Mouse (Mus musculus): ENCODE measurements around the gene Brf1.

Gene Brf1

GRCm38 (mm10) chr12:112974736-112975135 lies 25.8 kb downstream of the Brf1 start:
- DNase-seq (ENCODE audit: low read depth, low spot score): no peak
- H3K27me3 ChIP-seq (ENCODE audit: control insufficient read depth, insufficient read depth, low read length, poor library complexity, severe bottlenecking): no peaks in the 10 kb centered on the region
- H3K36me3 ChIP-seq (ENCODE audit: control insufficient read depth, insufficient read depth, low read length, poor library complexity, severe bottlenecking): peaks cover 5% of the 10 kb centered on the region

DNA sequence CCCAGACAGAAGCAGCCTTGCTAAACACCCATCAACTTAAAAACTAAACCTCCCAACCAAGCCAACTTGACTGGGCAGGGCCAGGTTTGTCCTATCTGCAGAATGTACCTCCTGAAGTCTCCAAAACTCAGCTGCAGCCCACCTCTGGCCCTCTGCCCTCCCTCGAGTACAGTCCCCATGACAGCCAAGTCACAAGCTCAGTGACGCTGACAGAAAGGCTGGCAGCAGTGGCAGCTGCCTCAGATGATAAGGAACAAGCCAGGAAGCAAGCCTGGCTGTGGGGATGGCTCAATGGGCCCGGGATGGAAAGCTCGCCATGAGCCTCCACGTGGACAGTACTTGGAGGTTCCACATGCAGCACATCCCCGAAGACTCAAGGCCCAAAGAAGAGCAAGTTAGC lies 30.9 kb downstream of the Brf1 start:
- H3K27me3 ChIP-seq (ENCODE audit: control insufficient read depth, insufficient read depth, low read length, poor library complexity, severe bottlenecking): no peaks in the 10 kb centered on the region
- H3K36me3 ChIP-seq (ENCODE audit: control insufficient read depth, insufficient read depth, low read length, poor library complexity, severe bottlenecking): peaks cover 11% of the 10 kb centered on the region
- DNase-seq (ENCODE audit: low read depth, low spot score): no peak

DNA sequence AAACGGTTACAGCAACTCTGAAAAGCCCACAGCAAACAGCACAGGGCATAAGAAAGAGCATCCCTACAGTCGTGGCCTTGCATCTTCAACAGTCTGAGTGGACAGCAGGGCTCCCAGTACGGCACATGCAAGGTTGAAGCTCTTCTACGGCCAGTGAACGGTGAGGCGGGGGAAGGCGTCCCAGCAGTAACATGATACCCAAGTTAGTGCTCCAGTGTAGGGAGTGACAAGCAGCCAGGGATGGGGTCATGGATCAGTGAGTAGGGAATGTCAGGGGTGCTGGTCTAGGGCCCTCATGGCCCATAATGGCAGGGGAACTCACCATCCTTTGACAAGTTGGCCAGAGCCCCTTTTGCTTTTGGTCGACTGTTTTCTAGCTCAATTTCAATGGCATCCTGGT lies 31.6 kb downstream of the Brf1 start:
- no peak for DNase-seq (ENCODE audit: low read depth, low spot score)
- H3K36me3 ChIP-seq (ENCODE audit: control insufficient read depth, insufficient read depth, low read length, poor library complexity, severe bottlenecking): peaks cover 9% of the 10 kb centered on the region
- H3K27me3 ChIP-seq (ENCODE audit: control insufficient read depth, insufficient read depth, low read length, poor library complexity, severe bottlenecking): no peaks in the 10 kb centered on the region

- Histone ChIP-seq H3K36me3 (ENCODE audit: control insufficient read depth, insufficient read depth, low read length, poor library complexity, severe bottlenecking) (peaks cover 12% of the 10 kb centered on the region), H3K27me3 (ENCODE audit: control insufficient read depth, insufficient read depth, low read length, poor library complexity, severe bottlenecking) (no peaks in the 10 kb centered on the region)
- DNase-seq (ENCODE audit: low read depth, low spot score): no peak
Measured at GRCm38 (mm10) chr12:112965783-112966182, 34.7 kb downstream of the Brf1 start.

DNA sequence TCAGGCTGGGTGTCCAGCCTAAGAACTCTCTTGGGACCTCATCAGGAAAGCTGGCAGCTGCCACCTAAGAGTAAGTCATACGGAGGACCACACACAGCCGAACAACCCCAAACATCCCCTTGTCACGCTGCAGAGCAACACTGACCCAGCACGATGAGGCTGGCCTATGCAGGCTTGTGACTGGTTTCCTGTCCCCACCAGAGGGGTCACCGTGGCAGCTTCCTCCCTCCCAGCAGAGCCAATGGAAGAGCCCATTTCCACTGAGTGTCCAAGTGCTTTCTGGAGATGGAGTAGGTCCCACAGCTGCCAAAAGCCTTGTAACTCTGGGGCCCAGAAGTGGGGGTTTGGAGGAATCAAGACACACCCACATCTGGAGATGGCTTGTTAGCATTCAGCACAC lies 38.6 kb downstream of the Brf1 start:
- Histone ChIP-seq H3K36me3 (ENCODE audit: control insufficient read depth, insufficient read depth, low read length, poor library complexity, severe bottlenecking) (peaks cover 10% of the 10 kb centered on the region), H3K27me3 (ENCODE audit: control insufficient read depth, insufficient read depth, low read length, poor library complexity, severe bottlenecking) (no peaks in the 10 kb centered on the region)
- DNase-seq (ENCODE audit: low read depth, low spot score): no peak

DNA sequence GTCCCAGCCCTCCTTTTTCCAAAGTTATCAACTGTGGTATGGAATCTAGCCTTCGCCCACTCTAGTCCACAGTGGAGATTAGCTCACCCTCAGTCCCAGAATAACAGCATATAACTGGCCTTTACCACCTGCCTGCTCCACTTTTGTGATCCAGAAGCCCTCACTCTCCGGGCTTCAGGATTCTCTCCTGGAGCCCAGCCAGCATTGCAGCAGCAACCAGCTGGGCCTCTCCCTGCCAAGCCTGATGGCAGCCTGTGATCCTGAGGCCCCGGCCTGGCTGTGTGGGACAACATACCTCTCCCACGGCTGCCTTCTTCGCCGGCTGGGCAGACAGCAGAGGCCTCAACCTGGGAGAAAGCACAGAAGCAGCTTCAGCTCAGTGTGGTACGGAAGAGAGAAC lies 39.1 kb downstream of the Brf1 start:
- DNase-seq (ENCODE audit: low read depth, low spot score): no peak
- H3K36me3 ChIP-seq (ENCODE audit: control insufficient read depth, insufficient read depth, low read length, poor library complexity, severe bottlenecking): peaks cover 9% of the 10 kb centered on the region
- no peaks in the 10 kb centered on the region for H3K27me3 ChIP-seq (ENCODE audit: control insufficient read depth, insufficient read depth, low read length, poor library complexity, severe bottlenecking)

GRCm38 (mm10) chr12:112959421-112959820 lies 41.1 kb downstream of the Brf1 start:
- no peaks in the 10 kb centered on the region for H3K27me3 ChIP-seq (ENCODE audit: control insufficient read depth, insufficient read depth, low read length, poor library complexity, severe bottlenecking)
- DNase-seq (ENCODE audit: low read depth, low spot score): no peak
- peaks cover 3% of the 10 kb centered on the region for H3K36me3 ChIP-seq (ENCODE audit: control insufficient read depth, insufficient read depth, low read length, poor library complexity, severe bottlenecking)

DNA sequence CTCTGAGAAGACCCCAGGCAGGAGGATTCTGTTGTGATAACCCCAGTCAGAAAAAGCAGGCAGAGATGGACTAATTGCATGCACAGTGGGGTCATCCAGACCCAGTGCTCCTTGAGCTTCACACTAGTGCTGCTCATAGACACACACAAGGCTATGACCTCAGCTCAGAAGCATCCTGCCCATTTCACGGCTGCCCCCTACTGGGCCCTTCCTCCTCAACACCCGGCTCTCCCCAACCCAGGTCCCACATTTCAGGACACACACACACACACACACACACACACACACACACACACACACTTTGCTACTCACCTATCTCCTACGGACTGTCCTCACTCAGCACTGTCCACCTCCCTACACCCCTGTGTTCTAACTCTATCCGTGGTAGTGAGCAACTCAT lies 42.2 kb downstream of the Brf1 start:
- peak; percentile 50 for DNase-seq (ENCODE audit: low read depth, low spot score)
- H3K27me3 ChIP-seq (ENCODE audit: control insufficient read depth, insufficient read depth, low read length, poor library complexity, severe bottlenecking): no peaks in the 10 kb centered on the region
- H3K36me3 ChIP-seq (ENCODE audit: control insufficient read depth, insufficient read depth, low read length, poor library complexity, severe bottlenecking): peaks cover 3% of the 10 kb centered on the region

DNA sequence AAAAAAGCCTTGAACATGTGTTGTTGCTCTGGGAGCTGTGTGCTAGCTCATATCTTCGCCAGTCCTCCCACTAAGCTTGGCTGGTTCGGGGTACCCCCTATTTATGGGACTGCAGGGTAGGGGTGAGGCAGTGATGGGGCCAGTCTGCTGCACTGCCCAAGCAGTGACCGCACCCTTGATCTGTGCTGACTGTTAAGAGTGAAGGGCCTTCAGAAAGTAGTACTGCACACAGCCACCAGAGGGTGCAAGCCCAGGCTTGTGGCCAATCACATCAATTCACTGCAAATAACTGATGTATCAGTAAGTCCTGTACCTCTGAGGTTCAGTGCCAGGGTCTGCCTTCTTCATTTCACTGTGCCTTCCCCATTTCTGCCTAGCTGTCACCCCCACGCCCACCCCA lies 44.7 kb downstream of the Brf1 start:
- Histone ChIP-seq H3K27me3 (ENCODE audit: control insufficient read depth, insufficient read depth, low read length, poor library complexity, severe bottlenecking) (no peaks in the 10 kb centered on the region), H3K36me3 (ENCODE audit: control insufficient read depth, insufficient read depth, low read length, poor library complexity, severe bottlenecking) (no peaks in the 10 kb centered on the region; the same call in 1 of the 2 replicates)
- peak; percentile 79 for DNase-seq (ENCODE audit: low read depth, low spot score)

- no peak for DNase-seq (ENCODE audit: low read depth, low spot score)
- no peaks in the 10 kb centered on the region for H3K36me3 ChIP-seq (ENCODE audit: control insufficient read depth, insufficient read depth, low read length, poor library complexity, severe bottlenecking)
- H3K27me3 ChIP-seq (ENCODE audit: control insufficient read depth, insufficient read depth, low read length, poor library complexity, severe bottlenecking): no peaks in the 10 kb centered on the region
Measured at GRCm38 (mm10) chr12:112952926-112953565, 47.5 kb downstream of the Brf1 start.

- H3K36me3 ChIP-seq (ENCODE audit: control insufficient read depth, insufficient read depth, low read length, poor library complexity, severe bottlenecking): no peaks in the 10 kb centered on the region
- H3K27me3 ChIP-seq (ENCODE audit: control insufficient read depth, insufficient read depth, low read length, poor library complexity, severe bottlenecking): no peaks in the 10 kb centered on the region
- DNase-seq (ENCODE audit: low read depth, low spot score): no peak
Measured at GRCm38 (mm10) chr12:112952433-112952832, 48.1 kb downstream of the Brf1 start.

GRCm38 (mm10) chr12:112951150-112951842 lies 49.2 kb downstream of the Brf1 start:
- no peaks in the 10 kb centered on the region for H3K36me3 ChIP-seq (ENCODE audit: control insufficient read depth, insufficient read depth, low read length, poor library complexity, severe bottlenecking)
- DNase-seq (ENCODE audit: low read depth, low spot score): no peak
- no peaks in the 10 kb centered on the region for H3K27me3 ChIP-seq (ENCODE audit: control insufficient read depth, insufficient read depth, low read length, poor library complexity, severe bottlenecking)

- no peaks in the 10 kb centered on the region for H3K27me3 ChIP-seq (ENCODE audit: control insufficient read depth, insufficient read depth, low read length, poor library complexity, severe bottlenecking)
- no peak for DNase-seq (ENCODE audit: low read depth, low spot score)
- no peaks in the 10 kb centered on the region for H3K36me3 ChIP-seq (ENCODE audit: control insufficient read depth, insufficient read depth, low read length, poor library complexity, severe bottlenecking)
Measured at GRCm38 (mm10) chr12:112950761-112951129, 49.8 kb downstream of the Brf1 start.

DNA sequence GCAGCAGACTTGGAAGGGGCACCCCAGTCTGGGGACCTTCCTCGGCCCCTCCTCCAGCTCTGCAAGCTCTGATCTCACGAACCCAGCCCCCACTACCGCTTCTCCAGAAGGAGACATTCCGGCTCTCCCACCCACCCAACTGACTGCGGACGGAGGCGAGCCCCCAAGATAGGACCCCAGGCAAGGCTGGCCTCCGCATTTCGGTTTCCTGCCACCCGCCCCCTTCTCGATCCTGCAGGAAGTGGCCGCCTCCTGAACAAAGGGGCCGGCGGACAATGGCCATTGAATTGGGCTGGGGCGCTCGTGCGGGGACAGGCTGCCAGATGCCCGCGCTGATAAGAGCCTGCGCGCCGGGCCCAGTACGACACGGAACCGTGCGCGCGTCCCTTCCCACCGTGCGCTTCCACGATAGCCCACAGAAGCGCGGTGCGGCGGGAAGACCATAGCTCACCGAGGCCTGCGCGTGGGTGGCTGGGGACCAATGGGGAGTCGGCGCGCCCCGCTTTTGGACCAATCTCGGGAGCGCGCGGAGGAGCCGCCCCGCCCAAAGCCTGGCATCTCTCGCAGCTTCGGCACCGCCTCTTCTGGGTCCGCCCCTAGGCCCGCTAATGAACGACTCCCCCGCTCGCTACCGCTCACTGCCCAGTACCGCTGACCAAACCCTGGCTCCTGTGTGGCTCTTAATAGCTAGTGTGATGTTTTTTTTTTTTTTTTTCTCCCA lies 50.3 kb downstream of the Brf1 start:
- H3K27me3 ChIP-seq (ENCODE audit: control insufficient read depth, insufficient read depth, low read length, poor library complexity, severe bottlenecking): no peaks in the 10 kb centered on the region
- no peaks in the 10 kb centered on the region for H3K36me3 ChIP-seq (ENCODE audit: control insufficient read depth, insufficient read depth, low read length, poor library complexity, severe bottlenecking)
- DNase-seq (ENCODE audit: low read depth, low spot score): peak; percentile 66

GRCm38 (mm10) chr12:112947307-112947706 lies 53.2 kb downstream of the Brf1 start:
- H3K36me3 ChIP-seq (ENCODE audit: control insufficient read depth, insufficient read depth, low read length, poor library complexity, severe bottlenecking): no peaks in the 10 kb centered on the region
- H3K27me3 ChIP-seq (ENCODE audit: control insufficient read depth, insufficient read depth, low read length, poor library complexity, severe bottlenecking): no peaks in the 10 kb centered on the region
- DNase-seq (ENCODE audit: low read depth, low spot score): peak; percentile 65

Measured in splenic B cell, adult 2 months (primary cell).